Mouse (Mus musculus): Measurements from ENCODE around the gene Myrfl. TPM values are rescaled to one million over a fixed set of nuclear protein-coding genes. Genes with fewer than 3 reads are reported as not detected.

Myrfl gene
- total RNA-seq, 2 experiments from 2014 or later = 0.36 to 0.44 TPM

GRCm38 (mm10) chr10:116913647-116914273 is 17.0 kb upstream of the Myrfl start:
- DNase-seq (ENCODE audit: low spot score in 2 of 2) = no peak

DNA sequence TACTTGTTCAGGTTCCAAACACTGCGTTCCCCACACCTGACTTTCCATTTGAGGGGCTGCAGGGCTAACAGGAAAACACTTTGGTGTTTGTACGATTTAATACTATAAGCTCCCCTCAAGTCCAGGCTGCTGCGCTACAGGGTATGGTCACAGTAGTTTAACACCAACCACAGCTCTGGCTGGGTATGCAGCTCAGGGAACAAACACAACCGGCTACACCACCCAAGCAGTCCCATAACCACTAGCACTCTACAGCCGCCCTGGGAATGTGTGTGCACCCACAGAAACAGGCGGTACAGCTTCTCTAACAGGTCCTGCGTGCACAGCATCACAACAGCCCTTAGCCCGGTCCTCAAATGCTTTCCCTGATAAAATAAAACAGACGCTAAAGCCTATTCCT is 16.1 kb upstream of the Myrfl start:
- DNase-seq (ENCODE audit: low spot score in 2 of 2) = no peak

GRCm38 (mm10) chr10:116908901-116909642 is 12.4 kb upstream of the Myrfl start:
- no peak for DNase-seq (ENCODE audit: low spot score in 2 of 2)

DNA sequence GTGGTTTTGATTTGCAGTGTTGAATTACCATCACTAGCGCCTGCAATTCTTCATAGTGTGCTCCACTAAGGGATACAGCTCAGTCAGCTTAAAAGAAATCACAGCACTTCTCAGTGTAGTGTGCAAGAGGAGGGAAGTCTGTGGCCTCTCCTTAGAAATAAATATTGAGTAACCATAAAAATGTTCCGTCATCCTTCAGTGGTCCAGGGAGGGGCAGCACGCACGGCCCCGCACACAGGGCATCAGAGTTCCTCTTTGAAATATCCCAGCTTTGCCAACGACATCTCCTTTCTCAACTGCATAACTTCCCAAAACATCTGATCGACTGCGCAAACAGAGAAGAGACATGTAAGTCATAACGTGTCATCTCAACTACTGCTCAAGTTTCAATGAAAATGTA is 10.1 kb upstream of the Myrfl start:
- DNase-seq (ENCODE audit: low spot score in 2 of 2) = no peak

- DNase-seq (ENCODE audit: low spot score in 2 of 2) = no peak
These were observed 7.8 kb upstream of the Myrfl start for GRCm38 (mm10) chr10:116904503-116904908.

DNA sequence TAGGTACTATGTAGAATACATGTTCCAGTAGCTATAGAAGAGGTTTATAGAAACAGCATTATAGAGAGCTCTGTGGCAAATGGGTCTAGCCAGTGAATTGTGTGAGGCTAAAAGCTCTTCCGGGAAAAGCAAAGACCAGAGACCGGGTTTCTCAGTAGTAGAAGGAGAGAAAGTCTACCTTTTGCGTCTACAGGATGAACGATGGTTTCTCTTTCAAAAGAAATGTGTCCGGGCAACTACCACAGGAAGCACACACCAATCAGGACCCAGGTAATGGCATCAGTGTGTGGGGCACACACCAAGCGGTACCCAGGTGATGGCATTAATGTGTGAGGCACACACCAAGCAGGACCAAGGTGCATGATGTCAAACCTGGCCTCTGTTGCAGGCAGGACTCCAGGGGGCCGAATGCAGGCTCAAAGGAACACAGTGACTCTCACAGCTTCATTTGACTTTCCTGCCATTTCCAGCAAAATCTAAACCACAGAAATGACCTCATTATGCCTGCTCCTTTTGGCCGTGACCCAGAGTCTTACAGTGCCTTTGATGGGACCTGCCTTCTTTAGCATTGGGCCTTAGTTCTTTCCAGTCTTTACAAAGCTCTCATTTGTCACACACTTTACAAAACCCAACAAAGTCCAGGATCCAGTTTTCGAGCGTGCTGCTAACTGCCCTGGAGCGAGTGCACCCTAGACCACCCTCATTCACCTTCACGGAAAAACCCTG is 1.4 kb downstream of the Myrfl start:
- no peak for DNase-seq (ENCODE audit: low spot score in 2 of 2)

GRCm38 (mm10) chr10:116894540-116894939 is 2.2 kb downstream of the Myrfl start:
- DNase-seq (ENCODE audit: low spot score in 2 of 2) = no peak

DNA sequence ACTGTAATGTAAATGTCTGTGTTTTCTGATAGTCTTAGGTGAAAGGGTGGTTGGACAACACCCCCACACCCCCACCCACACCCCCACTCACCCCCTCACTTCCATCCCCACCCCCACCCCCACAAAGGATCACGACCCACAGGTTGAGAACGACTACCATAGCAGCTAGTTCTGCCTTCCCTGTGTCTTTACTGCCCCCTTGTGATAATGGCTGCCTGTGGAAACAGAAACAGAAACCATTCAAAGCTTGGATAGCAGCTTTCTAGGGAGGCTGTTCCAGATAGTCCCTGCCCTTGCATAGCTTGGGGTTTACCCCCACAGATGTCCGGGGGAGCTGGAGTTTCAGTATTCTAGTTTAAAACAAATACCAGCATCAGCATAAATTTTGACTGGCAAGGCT is 3.0 kb downstream of the Myrfl start:
- DNase-seq (ENCODE audit: low spot score in 2 of 2) = peak; percentile 36 to 67

- no peak for DNase-seq (ENCODE audit: low spot score in 2 of 2)
These were observed 6.1 kb downstream of the Myrfl start for GRCm38 (mm10) chr10:116890587-116890986.

- no peak for DNase-seq (ENCODE audit: low spot score in 2 of 2)
These were observed 12.2 kb downstream of the Myrfl start for GRCm38 (mm10) chr10:116884552-116884951.

- DNase-seq (ENCODE audit: low spot score in 2 of 2) = no peak
These were observed 13.2 kb downstream of the Myrfl start for GRCm38 (mm10) chr10:116883531-116883930.

GRCm38 (mm10) chr10:116877436-116877835 is 19.3 kb downstream of the Myrfl start:
- no peak for DNase-seq (ENCODE audit: low spot score in 2 of 2)

- DNase-seq (ENCODE audit: low spot score in 2 of 2) = no peak
These were observed 22.2 kb downstream of the Myrfl start for GRCm38 (mm10) chr10:116874490-116874889.

DNA sequence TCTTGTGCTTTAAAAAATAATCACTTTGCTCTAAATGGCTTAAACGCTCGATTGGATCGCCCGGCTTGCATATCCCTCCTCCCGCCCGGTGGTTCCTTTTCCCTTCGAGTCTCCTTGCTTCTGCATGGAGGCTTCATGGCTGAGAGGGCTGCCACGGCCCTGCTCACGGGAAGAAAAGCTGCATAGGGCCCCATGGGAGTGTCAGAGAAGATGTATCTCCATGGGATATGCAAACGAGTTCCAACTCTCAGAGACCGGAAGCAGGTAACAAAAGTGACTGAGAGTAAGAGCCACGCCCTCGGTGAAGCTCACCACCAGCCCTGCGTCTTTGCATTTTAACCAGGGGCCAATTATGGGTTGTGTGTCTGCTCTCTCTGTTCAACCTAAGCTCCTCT is 24.7 kb downstream of the Myrfl start:
- no peak for DNase-seq (ENCODE audit: low spot score in 2 of 2)

- peak; percentile 52 to 87 for DNase-seq (ENCODE audit: low spot score in 2 of 2)
These were observed 25.2 kb downstream of the Myrfl start for GRCm38 (mm10) chr10:116871329-116872015.

GRCm38 (mm10) chr10:116870819-116871218 is 25.9 kb downstream of the Myrfl start:
- DNase-seq (ENCODE audit: low spot score in 2 of 2) = no peak

GRCm38 (mm10) chr10:116853159-116853845 is 43.4 kb downstream of the Myrfl start:
- DNase-seq (ENCODE audit: low spot score in 2 of 2) = no peak

DNA sequence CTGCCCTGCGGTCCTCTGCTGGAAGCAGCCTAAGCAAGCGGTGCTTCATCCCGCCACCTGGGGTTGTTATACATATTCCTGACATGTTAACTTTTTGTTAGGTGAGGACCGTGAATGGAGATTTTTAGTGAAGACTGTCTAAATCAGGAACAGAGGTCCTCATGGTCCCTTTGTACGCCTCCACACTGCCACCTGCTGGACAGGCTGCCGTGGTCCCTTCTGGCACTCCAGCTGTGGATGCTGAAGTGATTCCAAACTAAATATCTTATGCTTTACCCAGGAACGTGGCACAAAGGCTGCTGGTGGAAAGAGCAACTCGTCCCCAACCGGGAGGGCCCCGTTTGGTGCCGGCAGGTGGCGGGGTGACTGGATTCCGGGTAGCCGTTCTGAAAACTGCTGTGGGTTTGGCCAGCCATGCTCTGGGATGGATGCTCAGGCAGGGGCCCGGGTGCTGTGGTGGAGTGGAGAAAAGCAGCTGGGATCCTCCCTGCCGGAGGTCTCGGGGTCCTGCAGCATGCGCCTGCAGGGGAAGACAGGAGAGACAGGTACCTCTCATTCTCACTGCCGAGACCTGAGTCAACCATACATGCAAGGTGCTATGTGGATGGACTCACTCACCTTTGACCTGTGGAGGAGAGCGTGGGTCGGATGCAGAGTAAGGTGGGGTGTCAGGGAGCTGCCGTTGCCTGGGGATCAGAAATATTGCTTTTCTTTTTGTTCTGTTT is 47.8 kb downstream of the Myrfl start:
- DNase-seq (ENCODE audit: low spot score in 2 of 2) = peak; percentile 83 to 87

DNA sequence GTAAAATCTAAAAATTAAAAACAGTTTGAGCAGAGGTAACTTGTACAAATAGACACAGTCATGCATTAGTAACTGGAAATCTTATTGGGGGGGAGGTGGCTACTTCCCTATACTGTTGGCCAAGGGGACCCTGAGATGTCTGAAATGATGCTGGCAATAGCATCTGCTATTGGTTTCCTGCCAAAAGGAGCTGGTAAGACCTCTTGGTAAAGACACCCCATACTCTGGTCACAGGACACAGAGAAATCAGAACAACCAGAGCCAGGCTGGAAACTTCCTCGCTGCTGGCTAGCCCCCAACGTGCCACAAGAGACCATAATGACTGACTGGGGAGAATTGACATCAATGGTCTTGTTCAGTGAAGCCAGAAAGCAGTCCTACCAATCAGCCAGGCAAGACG is 55.2 kb downstream of the Myrfl start:
- DNase-seq (ENCODE audit: low spot score in 2 of 2) = no peak

GRCm38 (mm10) chr10:116830676-116831075 is 66.0 kb downstream of the Myrfl start:
- DNase-seq (ENCODE audit: low spot score in 2 of 2) = no peak
